Mouse (Mus musculus): ENCODE data around the gene Wdr25. TPM values are rescaled to one million over a fixed set of nuclear protein-coding genes. Genes with fewer than 3 reads are reported as not detected.
A peak's percentile ranks its signal among the peaks of the same experiment; 100 is the strongest.

Gene Wdr25
- polyA plus RNA-seq, 1 experiment from 2014 or later, result 9.9 TPM

GRCm38 (mm10) chr12:108987448-108987847, 94.0 kb downstream of the Wdr25 start:
- Histone ChIP-seq H3K9me3 (ENCODE audit: low read length) (no peaks in the 10 kb centered on the region), H3K9ac (replicated peaks; ENCODE audit: low read length) (no peak overlapping the region), H3K27ac (ENCODE audit: low read length) (no peak overlapping the region), H3K4me3 (ENCODE audit: low read length) (no peak overlapping the region), H3K27me3 (ENCODE audit: insufficient read depth, low read length) (peaks cover 3% of the 10 kb centered on the region; the same call in 1 of the 2 replicates), H3K36me3 (ENCODE audit: insufficient read depth, low read length) (no peaks in the 10 kb centered on the region), H3K4me2 (replicated peaks; ENCODE audit: low read depth, low read length) (no peak overlapping the region), H3K4me1 (ENCODE audit: insufficient read depth, low read length) (no peaks in the 10 kb centered on the region)
- no peak for ATAC-seq (ENCODE audit: low FRiP score, low TSS enrichment)
- 80% methylated on average over 9 of the region's 9 CpGs for WGBS

- H3K9me3 ChIP-seq (ENCODE audit: low read length), result no peaks in the 10 kb centered on the region
- no peak overlapping the region for H3K9ac ChIP-seq (replicated peaks; ENCODE audit: low read length)
- H3K4me1 ChIP-seq (ENCODE audit: insufficient read depth, low read length), result no peaks in the 10 kb centered on the region; the same call in 1 of the 2 replicates
- H3K27me3 ChIP-seq (ENCODE audit: insufficient read depth, low read length), result peaks cover 3% of the 10 kb centered on the region
- no peak overlapping the region for H3K4me3 ChIP-seq (ENCODE audit: low read length)
- no peak overlapping the region for H3K4me2 ChIP-seq (replicated peaks; ENCODE audit: low read depth, low read length)
- no peak overlapping the region for H3K27ac ChIP-seq (ENCODE audit: low read length)
- 24% methylated on average over 9 of the region's 9 CpGs for WGBS
- no peaks in the 10 kb centered on the region for H3K36me3 ChIP-seq (ENCODE audit: insufficient read depth, low read length)
- no peak for ATAC-seq (ENCODE audit: low FRiP score, low TSS enrichment)
These were observed 97.0 kb downstream of the Wdr25 start for GRCm38 (mm10) chr12:108990425-108990824.

- Histone ChIP-seq H3K9ac (replicated peaks; ENCODE audit: low read length) (no peak overlapping the region), H3K27ac (ENCODE audit: low read length) (no peak overlapping the region), H3K4me3 (ENCODE audit: low read length) (no peak overlapping the region), H3K36me3 (ENCODE audit: insufficient read depth, low read length) (no peaks in the 10 kb centered on the region), H3K9me3 (ENCODE audit: low read length) (no peaks in the 10 kb centered on the region), H3K4me1 (ENCODE audit: insufficient read depth, low read length) (no peaks in the 10 kb centered on the region; the same call in 1 of the 2 replicates), H3K4me2 (replicated peaks; ENCODE audit: low read depth, low read length) (no peak overlapping the region), H3K27me3 (ENCODE audit: insufficient read depth, low read length) (peaks cover 3% of the 10 kb centered on the region)
- 66% methylated on average over 2 of the region's 2 CpGs for WGBS
- no peak for ATAC-seq (ENCODE audit: low FRiP score, low TSS enrichment)
These were observed 99.6 kb downstream of the Wdr25 start for GRCm38 (mm10) chr12:108993046-108993445.

GRCm38 (mm10) chr12:108994436-108995031, 101.1 kb downstream of the Wdr25 start:
- WGBS, result 4% methylated on average over 19 of the region's 19 CpGs
- H3K4me2 ChIP-seq (replicated peaks; ENCODE audit: low read depth, low read length), result peak overlapping the region; percentile 45
- no peaks in the 10 kb centered on the region for H3K36me3 ChIP-seq (ENCODE audit: insufficient read depth, low read length)
- H3K9ac ChIP-seq (replicated peaks; ENCODE audit: low read length), result no peak overlapping the region
- no peak overlapping the region for H3K27ac ChIP-seq (ENCODE audit: low read length)
- no peaks in the 10 kb centered on the region for H3K9me3 ChIP-seq (ENCODE audit: low read length)
- peaks cover 3% of the 10 kb centered on the region for H3K27me3 ChIP-seq (ENCODE audit: insufficient read depth, low read length)
- no peaks in the 10 kb centered on the region; the same call in 1 of the 2 replicates for H3K4me1 ChIP-seq (ENCODE audit: insufficient read depth, low read length)
- H3K4me3 ChIP-seq (ENCODE audit: low read length), result no peak overlapping the region
- ATAC-seq (ENCODE audit: low FRiP score, low TSS enrichment), result peak; percentile 90

GRCm38 (mm10) chr12:108995976-108996636, 102.7 kb downstream of the Wdr25 start:
- 79% methylated on average over 12 of the region's 12 CpGs for WGBS
- no peak overlapping the region for H3K9ac ChIP-seq (replicated peaks; ENCODE audit: low read length)
- ATAC-seq (ENCODE audit: low FRiP score, low TSS enrichment), result no peak

GRCm38 (mm10) chr12:108997249-108997648, 103.8 kb downstream of the Wdr25 start:
- Histone ChIP-seq H3K9me3 (ENCODE audit: low read length) (no peaks in the 10 kb centered on the region), H3K27ac (ENCODE audit: low read length) (no peak overlapping the region), H3K36me3 (ENCODE audit: insufficient read depth, low read length) (no peaks in the 10 kb centered on the region), H3K4me3 (ENCODE audit: low read length) (no peak overlapping the region), H3K27me3 (ENCODE audit: insufficient read depth, low read length) (no peaks in the 10 kb centered on the region; the same call in 1 of the 2 replicates), H3K9ac (replicated peaks; ENCODE audit: low read length) (no peak overlapping the region), H3K4me2 (replicated peaks; ENCODE audit: low read depth, low read length) (no peak overlapping the region), H3K4me1 (ENCODE audit: insufficient read depth, low read length) (no peaks in the 10 kb centered on the region; the same call in 1 of the 2 replicates)
- 75% methylated on average over 8 of the region's 8 CpGs for WGBS
- no peak for ATAC-seq (ENCODE audit: low FRiP score, low TSS enrichment)

More at GRCm38 (mm10) chr12:108995976-108996636, 102.7 kb downstream of the Wdr25 start:
- H3K4me2 ChIP-seq (replicated peaks; ENCODE audit: low read depth, low read length), result no peak overlapping the region
- peaks cover 3% of the 10 kb centered on the region for H3K27me3 ChIP-seq (ENCODE audit: insufficient read depth, low read length)
- no peak overlapping the region for H3K4me3 ChIP-seq (ENCODE audit: low read length)
- no peak overlapping the region for H3K27ac ChIP-seq (ENCODE audit: low read length)
- no peaks in the 10 kb centered on the region; the same call in 1 of the 2 replicates for H3K4me1 ChIP-seq (ENCODE audit: insufficient read depth, low read length)
- H3K9me3 ChIP-seq (ENCODE audit: low read length), result no peaks in the 10 kb centered on the region
- H3K36me3 ChIP-seq (ENCODE audit: insufficient read depth, low read length), result no peaks in the 10 kb centered on the region

- Histone ChIP-seq H3K9me3 (ENCODE audit: low read length) (no peaks in the 10 kb centered on the region), H3K27ac (ENCODE audit: low read length) (no peak overlapping the region), H3K4me3 (ENCODE audit: low read length) (no peak overlapping the region), H3K4me2 (replicated peaks; ENCODE audit: low read depth, low read length) (no peak overlapping the region), H3K4me1 (ENCODE audit: insufficient read depth, low read length) (no peaks in the 10 kb centered on the region), H3K9ac (replicated peaks; ENCODE audit: low read length) (no peak overlapping the region), H3K36me3 (ENCODE audit: insufficient read depth, low read length) (no peaks in the 10 kb centered on the region), H3K27me3 (ENCODE audit: insufficient read depth, low read length) (no peaks in the 10 kb centered on the region)
- WGBS, result 67% methylated on average over 7 of the region's 7 CpGs
- ATAC-seq (ENCODE audit: low FRiP score, low TSS enrichment), result no peak
These were observed 109.5 kb downstream of the Wdr25 start for GRCm38 (mm10) chr12:109002978-109003377.

GRCm38 (mm10) chr12:109010070-109010649, 116.7 kb downstream of the Wdr25 start:
- Histone ChIP-seq H3K4me1 (ENCODE audit: insufficient read depth, low read length) (no peaks in the 10 kb centered on the region), H3K27me3 (ENCODE audit: insufficient read depth, low read length) (no peaks in the 10 kb centered on the region), H3K27ac (ENCODE audit: low read length) (no peak overlapping the region), H3K9me3 (ENCODE audit: low read length) (no peaks in the 10 kb centered on the region), H3K36me3 (ENCODE audit: insufficient read depth, low read length) (no peaks in the 10 kb centered on the region), H3K4me2 (replicated peaks; ENCODE audit: low read depth, low read length) (no peak overlapping the region), H3K9ac (replicated peaks; ENCODE audit: low read length) (no peak overlapping the region), H3K4me3 (ENCODE audit: low read length) (no peak overlapping the region)
- no peak for ATAC-seq (ENCODE audit: low FRiP score, low TSS enrichment)
- 71% methylated on average over 18 of the region's 18 CpGs for WGBS

GRCm38 (mm10) chr12:109022181-109022691, 128.8 kb downstream of the Wdr25 start:
- Histone ChIP-seq H3K4me1 (ENCODE audit: insufficient read depth, low read length) (no peaks in the 10 kb centered on the region), H3K27me3 (ENCODE audit: insufficient read depth, low read length) (no peaks in the 10 kb centered on the region), H3K9me3 (ENCODE audit: low read length) (no peaks in the 10 kb centered on the region), H3K9ac (replicated peaks; ENCODE audit: low read length) (no peak overlapping the region), H3K4me3 (ENCODE audit: low read length) (no peak overlapping the region), H3K27ac (ENCODE audit: low read length) (no peak overlapping the region), H3K4me2 (replicated peaks; ENCODE audit: low read depth, low read length) (no peak overlapping the region), H3K36me3 (ENCODE audit: insufficient read depth, low read length) (0 out of 2 replicates have a peak, but pooled peaks cover 5% of the 10 kb centered on the region)
- 42% methylated on average over 10 of the region's 10 CpGs for WGBS
- peak; percentile 72 for ATAC-seq (ENCODE audit: low FRiP score, low TSS enrichment)
